Mouse (Mus musculus): ENCODE measurements at regions not wholly inside any gene's neighbourhood (a gene's known extent, or its start where the extent isn't known, plus 50 kb on each side); places are given as distances from the start of the nearest gene placed in this dataset.

GRCm38 (mm10) chr3:39592349-39593117, 705.8 kb downstream of the Fat4 start:
- DNase-seq: no peak

- DNase-seq: no peak
These were observed 723.2 kb downstream of the Fat4 start for GRCm38 (mm10) chr3:39609937-39610336.

DNA sequence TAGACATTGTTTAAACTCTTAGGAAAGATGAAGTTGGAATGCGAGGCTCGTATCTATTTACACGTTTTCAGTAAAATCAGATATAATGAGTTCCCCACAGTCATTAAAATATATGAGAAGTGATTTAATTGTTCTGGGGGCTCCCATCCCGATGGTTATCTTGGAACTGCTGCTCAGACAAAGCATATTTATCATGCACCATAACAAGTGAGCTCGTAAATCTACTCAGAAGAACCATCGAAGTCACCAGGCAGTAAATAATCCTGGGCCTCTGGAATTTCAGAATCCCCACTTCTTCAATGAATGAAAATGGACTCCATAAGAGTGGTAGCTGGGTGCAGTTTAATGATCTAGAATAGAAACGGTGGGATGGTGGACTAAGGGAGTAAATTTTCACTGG, 725.7 kb downstream of the Fat4 start:
- DNase-seq: no peak

DNA sequence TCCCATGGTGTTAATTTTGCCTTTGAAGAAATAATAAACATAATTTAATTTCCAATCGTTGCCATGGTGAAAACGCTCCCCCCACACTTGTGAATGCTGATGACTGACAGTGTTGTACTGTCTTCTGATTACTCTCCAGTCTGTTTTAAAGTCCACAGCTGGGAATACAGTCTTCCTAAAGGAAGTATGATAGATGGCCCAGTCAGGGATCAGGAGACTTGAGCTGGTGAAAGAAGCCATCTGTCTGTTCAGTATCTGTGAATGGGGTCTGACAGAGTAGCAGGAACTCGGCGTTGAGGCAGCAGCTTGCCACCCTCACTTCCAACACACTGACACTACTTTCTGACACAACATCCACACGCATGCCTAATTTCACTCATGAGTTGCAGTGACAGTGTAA, 751.2 kb downstream of the Fat4 start:
- no peak for DNase-seq

DNA sequence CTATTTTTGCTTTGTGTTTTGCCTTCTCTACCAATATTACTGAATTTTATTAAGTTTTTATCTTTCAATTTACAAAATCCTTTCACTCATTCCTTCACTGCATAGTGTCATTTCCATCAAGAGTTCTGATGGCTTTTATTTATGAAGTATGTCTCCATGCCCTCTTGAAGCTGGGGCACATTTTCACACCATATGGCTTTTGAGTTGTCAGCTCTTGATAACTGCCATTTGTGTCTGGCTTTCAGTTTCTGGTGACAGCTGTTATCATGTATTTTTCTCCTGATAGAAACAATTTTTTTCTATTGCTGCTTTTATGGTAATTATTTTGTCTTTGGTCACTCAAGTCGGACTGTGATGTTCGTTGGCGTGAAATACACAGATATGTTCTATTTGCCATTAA, 756.5 kb downstream of the Fat4 start:
- DNase-seq: no peak

GRCm38 (mm10) chr3:39666817-39667216, 780.1 kb downstream of the Fat4 start:
- no peak for DNase-seq

- DNase-seq: no peak
These were observed 782.4 kb downstream of the Fat4 start for GRCm38 (mm10) chr3:39669145-39669544.

DNA sequence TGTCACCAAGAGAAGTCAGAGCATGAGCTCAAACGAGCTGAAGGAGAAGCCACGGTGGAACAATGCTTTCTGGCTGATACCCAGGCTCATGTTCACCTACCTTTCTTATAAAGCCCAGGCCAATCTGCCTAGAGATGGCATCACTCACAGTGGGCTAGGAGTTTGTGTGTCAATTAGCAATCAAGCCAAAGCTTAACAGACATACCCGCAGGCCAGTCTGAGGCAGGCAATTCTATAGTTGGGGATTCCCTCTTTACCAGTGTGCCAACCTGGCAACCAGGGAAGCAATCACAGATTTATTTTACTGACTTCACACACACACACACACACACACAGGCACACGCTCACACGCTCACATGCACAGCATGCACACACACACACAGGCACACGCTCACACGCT, 787.3 kb downstream of the Fat4 start:
- no peak for DNase-seq

DNA sequence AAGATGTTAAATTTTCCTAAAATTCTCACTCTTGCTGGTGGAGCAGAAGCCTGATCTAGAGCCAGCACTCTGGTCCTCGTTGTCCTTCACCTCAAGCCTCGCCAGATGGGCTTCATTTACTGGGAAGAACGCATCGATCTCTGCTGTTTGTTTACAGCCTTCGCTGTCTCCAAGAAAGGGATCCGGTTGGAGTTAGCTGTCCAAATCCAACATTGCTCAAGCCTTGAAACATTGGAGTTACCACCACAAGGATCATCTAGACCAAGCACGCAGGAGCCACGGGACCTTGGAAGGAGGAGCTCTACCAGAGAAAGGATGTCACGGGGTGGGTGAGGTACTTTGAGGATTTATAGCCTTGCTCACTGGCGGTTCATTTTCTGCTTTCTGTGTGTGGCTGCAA, 788.2 kb downstream of the Fat4 start:
- DNase-seq: no peak

DNA sequence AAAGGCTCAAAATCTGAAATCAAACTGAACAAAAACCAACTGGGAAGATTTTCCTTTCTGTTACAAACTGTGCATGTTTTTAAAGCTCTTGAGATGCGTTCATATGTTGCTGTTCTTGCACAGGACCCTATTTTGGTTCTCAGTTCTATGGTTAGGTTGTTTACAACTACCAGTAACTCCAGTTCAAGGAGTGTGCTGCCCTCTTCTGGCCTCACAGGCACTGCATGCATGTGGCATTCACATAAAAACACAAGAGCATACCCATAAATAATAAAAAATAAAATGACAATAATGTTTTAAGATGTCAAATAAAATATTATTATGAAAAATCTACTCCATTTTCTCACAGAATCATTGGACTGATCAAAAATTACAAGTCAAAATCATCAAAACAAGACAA, 818.9 kb downstream of the Fat4 start:
- no peak for DNase-seq

DNA sequence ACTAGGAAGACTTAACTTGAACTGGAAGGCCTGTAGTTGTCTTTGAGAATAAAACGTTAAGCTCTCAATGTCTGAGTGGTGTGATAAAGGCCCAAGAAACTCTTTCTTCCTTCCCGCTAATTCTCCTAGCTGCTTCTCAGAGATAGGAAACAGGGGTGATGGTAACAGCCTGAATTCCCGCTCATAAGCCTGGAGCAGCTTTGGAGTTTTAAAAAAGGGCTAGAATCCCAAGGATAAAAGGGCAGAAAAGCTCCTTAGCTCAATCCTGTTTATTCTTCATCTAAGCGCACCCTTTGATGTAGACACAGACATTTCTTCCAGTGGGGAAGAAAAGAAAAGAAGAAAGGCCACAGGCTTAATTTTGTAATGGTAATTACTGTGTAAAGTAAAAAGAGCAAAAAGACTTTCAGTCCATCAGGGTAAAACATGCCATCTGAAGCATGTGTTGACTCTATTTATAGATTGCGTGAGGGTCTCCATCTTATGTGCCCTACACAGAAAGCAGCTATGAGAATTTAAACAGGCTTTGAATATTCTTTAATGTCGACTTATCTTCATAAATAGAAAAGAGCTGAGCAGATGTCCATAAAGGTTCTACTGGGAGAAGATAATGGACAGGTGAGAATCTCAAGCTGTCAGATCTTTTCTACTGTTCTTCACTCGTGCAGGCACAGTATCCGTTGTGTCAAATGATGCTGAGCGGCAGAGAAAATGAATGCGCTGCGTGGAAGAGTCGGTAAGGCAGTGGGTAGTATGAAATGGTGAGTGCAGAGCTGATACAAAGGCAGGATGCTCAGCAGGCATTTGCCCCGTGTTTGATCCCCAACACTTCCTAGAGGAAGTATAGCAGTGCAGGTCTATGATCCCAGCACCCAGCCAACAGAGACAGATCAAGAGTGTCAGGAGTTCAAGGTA, 818.0 kb upstream of the Intu start:
- DNase-seq: no peak

DNA sequence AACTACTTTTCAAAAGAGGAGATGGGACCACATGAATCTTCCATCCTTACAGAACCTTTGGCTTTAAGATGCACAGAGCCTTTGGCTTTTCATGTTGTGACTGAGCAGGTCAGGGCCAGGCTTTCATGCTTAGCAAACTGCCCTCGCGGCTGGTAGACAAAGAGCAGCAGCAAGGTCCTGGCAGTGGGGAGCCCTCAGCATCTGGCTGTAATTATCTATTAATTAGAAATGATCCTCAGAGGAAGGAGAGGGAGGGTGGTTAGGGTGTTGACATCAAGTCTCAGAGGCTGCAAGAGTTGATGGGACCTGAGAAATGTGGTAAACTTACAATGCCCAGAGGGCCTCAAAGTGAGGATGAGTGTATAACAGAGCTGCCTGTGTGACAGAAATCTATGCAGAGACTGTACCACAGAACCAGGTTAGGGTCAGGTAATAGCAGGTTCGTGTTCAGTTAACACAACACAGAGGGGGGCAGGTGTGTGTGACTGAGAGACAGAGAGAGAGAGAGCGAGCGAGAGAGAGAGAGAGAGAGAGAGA, 817.0 kb upstream of the Intu start:
- DNase-seq: no peak

GRCm38 (mm10) chr3:39718946-39719545, 812.0 kb upstream of the Intu start:
- no peak for DNase-seq

GRCm38 (mm10) chr3:39725755-39726154, 805.3 kb upstream of the Intu start:
- DNase-seq: no peak

DNA sequence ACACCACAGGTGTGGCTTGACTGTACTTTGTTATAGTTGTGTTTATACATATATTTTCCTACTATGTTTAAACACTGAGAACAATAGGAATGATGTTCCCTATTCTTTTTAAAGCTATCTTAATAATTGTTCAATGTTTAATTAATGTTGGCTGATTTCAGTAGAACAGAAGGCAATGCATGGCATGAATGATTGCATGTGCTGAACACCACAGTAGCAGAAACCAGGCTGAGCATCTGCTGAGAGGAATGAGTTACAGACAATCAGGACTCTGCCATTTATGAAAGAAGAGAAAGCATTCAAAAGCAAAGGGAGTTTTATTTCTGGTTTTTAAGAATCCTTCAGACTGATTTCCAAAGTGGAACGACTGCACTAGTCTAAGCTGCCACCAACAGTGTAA, 794.4 kb upstream of the Intu start:
- no peak for DNase-seq

DNA sequence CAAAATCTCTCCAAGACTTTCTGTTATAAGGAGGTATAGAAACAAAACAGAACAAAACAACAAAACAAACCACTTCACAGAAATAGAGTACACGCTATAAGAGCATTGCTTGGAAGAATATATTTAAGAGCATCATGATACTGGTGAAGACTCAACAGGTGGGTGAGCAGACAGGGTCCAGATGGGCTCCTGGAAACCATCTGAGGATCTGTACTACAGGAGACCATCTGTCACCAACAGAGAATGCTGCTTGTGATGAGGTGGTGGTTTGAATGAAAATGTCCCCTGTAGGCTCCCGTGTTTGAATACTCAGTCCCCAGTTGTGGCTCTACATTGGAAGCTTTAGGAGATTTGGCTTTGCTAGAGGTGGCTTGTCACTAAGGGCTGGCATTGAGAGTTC, 785.1 kb upstream of the Intu start:
- no peak for DNase-seq

- no peak for DNase-seq
These were observed 762.0 kb upstream of the Intu start for GRCm38 (mm10) chr3:39768981-39769568.

GRCm38 (mm10) chr3:39776278-39777039, 754.6 kb upstream of the Intu start:
- no peak for DNase-seq

GRCm38 (mm10) chr3:39779690-39780218, 751.3 kb upstream of the Intu start:
- DNase-seq: no peak

- no peak for DNase-seq
These were observed 750.8 kb upstream of the Intu start for GRCm38 (mm10) chr3:39780270-39780669.

GRCm38 (mm10) chr3:39784901-39785300, 746.2 kb upstream of the Intu start:
- no peak for DNase-seq

DNA sequence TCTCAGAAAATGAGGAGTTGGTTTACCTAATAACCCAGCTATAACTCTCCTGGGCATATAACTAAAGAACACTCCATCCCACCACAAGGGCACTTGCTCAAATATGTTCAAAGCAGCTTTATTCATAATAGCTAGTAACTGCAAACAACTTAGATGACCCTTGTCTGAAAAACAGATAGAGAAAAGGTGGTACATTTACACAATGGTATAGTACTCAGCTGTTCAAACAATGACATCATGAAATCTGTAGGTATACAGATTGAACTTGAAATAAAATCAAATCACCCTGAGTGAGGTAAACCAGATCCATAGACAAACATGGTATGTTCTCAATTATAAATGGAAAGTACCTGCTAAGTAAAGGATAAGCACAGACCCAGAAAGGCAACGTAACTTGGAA, 721.5 kb upstream of the Intu start:
- DNase-seq: no peak
